Mouse (Mus musculus) ES-E14 (cell line): ENCODE results near the gene Sf3a2. TPM values are rescaled to one million over a fixed set of nuclear protein-coding genes. Genes with fewer than 3 reads are reported as not detected.

Experiments used
- DNase-seq: peaks from one replicate; pipeline ENCODE4 v3.0.0-alpha.2; 2013; ENCODE audit warnings: low read depth, low spot score
- H3K27ac ChIP-seq: 2 replicates; pipeline ENCODE4 v1.5.1; 2012; ENCODE audit warnings: low read depth, mild to moderate bottlenecking, low read length, moderate library complexity, mixed read lengths; ENCODE audit not compliant: poor library complexity, insufficient read depth, severe bottlenecking
- H3K36me3 ChIP-seq: 2 replicates; pipeline ENCODE4 v1.6.1; 2012; ENCODE audit warnings: mild to moderate bottlenecking, low read length, moderate library complexity, mixed read lengths; ENCODE audit not compliant: control insufficient read depth, poor library complexity, insufficient read depth, severe bottlenecking
- H3K4me1 ChIP-seq, 2 experiments: fragments of 150-350 bp in 1 of 2; sonication (generic) in 1 of 2; 2 replicates each; pipeline ENCODE4 v1.6.1; 2012; ENCODE audit warnings: low read length in 2 of 2, mild to moderate bottlenecking in 1 of 2, mixed read lengths in 1 of 2; ENCODE audit not compliant: control insufficient read depth in 2 of 2, insufficient read depth in 2 of 2, poor library complexity in 1 of 2
- H3K4me3 ChIP-seq, 2 experiments: fragments of 150-350 bp in 1 of 2; sonication (generic) in 1 of 2; 2 replicates each; pipeline ENCODE4 v1.5.1; 2012; ENCODE audit warnings: low read length in 2 of 2, low read depth in 1 of 2, mild to moderate bottlenecking in 1 of 2, mixed read lengths in 1 of 2; ENCODE audit not compliant: insufficient read depth in 1 of 2, poor library complexity in 1 of 2, severe bottlenecking in 1 of 2
- H3K9ac ChIP-seq: 2 replicates; pipeline ENCODE4 v1.6.1; 2012; ENCODE audit warnings: low read depth, mild to moderate bottlenecking, low read length, mixed read lengths; ENCODE audit not compliant: poor library complexity, insufficient read depth, severe bottlenecking
- H3K9me3 ChIP-seq: fragments of 150-350 bp; sonication (generic); 2 replicates; pipeline ENCODE4 v1.6.1; 2012; ENCODE audit warnings: low read depth, mild to moderate bottlenecking, low read length; ENCODE audit not compliant: control insufficient read depth, insufficient read depth
- CHD2 ChIP-seq: IDR thresholded peaks from 2 replicates; pipeline ENCODE4 v1.6.1; 2014; ENCODE audit warnings: mild to moderate bottlenecking, low read depth, low read length, inconsistent platforms
- HCFC1 ChIP-seq: IDR thresholded peaks from 2 replicates; pipeline ENCODE4 v1.6.1; 2012; ENCODE audit warnings: low read length, inconsistent platforms, borderline replicate concordance; ENCODE audit not compliant: insufficient read depth
- MAFK ChIP-seq: IDR thresholded peaks from 2 replicates; pipeline ENCODE4 v1.6.1; 2014; ENCODE audit warnings: mild to moderate bottlenecking, low read depth, low read length, inconsistent platforms; ENCODE audit not compliant: insufficient read depth
- ZC3H11A ChIP-seq: IDR thresholded peaks from 2 replicates; pipeline ENCODE4 v1.6.1; 2012; ENCODE audit warnings: low read depth, mild to moderate bottlenecking, inconsistent platforms, low read length, borderline replicate concordance
- ZNF384 ChIP-seq: IDR thresholded peaks from 2 replicates; pipeline ENCODE4 v1.6.1; 2012; ENCODE audit warnings: low read depth, low read length, inconsistent platforms
- in situ Hi-C, 2 experiments: fragments of 600-800 bp; cut with MboI; formaldehyde crosslinking; loops; one replicate each; pipeline ENCODE4 v1.15.1; 2025; ENCODE audit warnings: low sequenced_read_pairs in 2 of 2, inconsistent platforms in 1 of 2; ENCODE audit not compliant: unreplicated experiment in 2 of 2
- total RNA-seq: library from RNA; depleted of rRNA; stranded (reverse); fragments of 300-350 nt; gene quantifications from 2 replicates; pipeline ENCODE4 v1.2.3, GENCODE M21; 2012

Gene Sf3a2
- total RNA-seq, 1 experiment = 31.4 TPM

- Histone ChIP-seq H3K4me3 (peak overlapping the region; percentile 11 to 43; a peak in 3 of 4 replicates), H3K4me1 (peaks cover 0 to 14% of the 10 kb centered on the region in 2 experiments; a peak in 1 of 4 replicates), H3K36me3 (peaks cover 80% of the 10 kb centered on the region), H3K9ac (peak overlapping the region; percentile 4; the same call in 1 of the 2 replicates), H3K27ac (no peak overlapping the region), H3K9me3 (no peaks in the 10 kb centered on the region)
- in situ Hi-C loops = no loop called here
- DNase-seq = no peak
- TF ChIP-seq ZNF384 (no peak), MAFK (no peak), HCFC1 (no peak), CHD2 (no peak), ZC3H11A (no peak)
These were observed 5.6 kb upstream of the Sf3a2 start for GRCm38 (mm10) chr10:80792175-80793032.

GRCm38 (mm10) chr10:80793033-80793784 lies 4.8 kb upstream of the Sf3a2 start:
- in situ Hi-C loops = no loop called here
- no peak for DNase-seq
- no peak for TF ChIP-seq ZC3H11A
- no peak for TF ChIP-seq CHD2
- Histone ChIP-seq H3K9ac (no peak overlapping the region), H3K4me1 (peaks cover 0 to 14% of the 10 kb centered on the region in 2 experiments; a peak in 1 of 4 replicates), H3K27ac (no peak overlapping the region), H3K36me3 (peaks cover 72% of the 10 kb centered on the region), H3K9me3 (no peaks in the 10 kb centered on the region), H3K4me3 (no peak overlapping the region)

GRCm38 (mm10) chr10:80793803-80794202 lies 4.2 kb upstream of the Sf3a2 start:
- no peak for TF ChIP-seq HCFC1
- no peak for TF ChIP-seq ZNF384
- TF ChIP-seq MAFK = no peak
- no peak for TF ChIP-seq ZC3H11A
- TF ChIP-seq CHD2 = no peak
- peaks cover 0 to 14% of the 10 kb centered on the region in 2 experiments; a peak in 1 of 4 replicates for H3K4me1 ChIP-seq
- no peak overlapping the region for H3K27ac ChIP-seq
- H3K9ac ChIP-seq = no peak overlapping the region
- no peaks in the 10 kb centered on the region for H3K9me3 ChIP-seq
- no peak overlapping the region for H3K4me3 ChIP-seq
- DNase-seq = no peak
- in situ Hi-C loops = no loop called here
- H3K36me3 ChIP-seq = peaks cover 66% of the 10 kb centered on the region

- H3K27ac ChIP-seq = no peak overlapping the region
- in situ Hi-C loops = no loop called here
- no peak for DNase-seq
These were observed 3.2 kb upstream of the Sf3a2 start for GRCm38 (mm10) chr10:80794750-80795149.

More at GRCm38 (mm10) chr10:80794750-80795149, 3.2 kb upstream of the Sf3a2 start:
- Histone ChIP-seq H3K4me1 (peaks cover 0 to 14% of the 10 kb centered on the region in 2 experiments; a peak in 1 of 4 replicates), H3K9ac (no peak overlapping the region), H3K9me3 (no peaks in the 10 kb centered on the region), H3K36me3 (peaks cover 58% of the 10 kb centered on the region), H3K4me3 (no peak overlapping the region)
- no peak for TF ChIP-seq MAFK
- TF ChIP-seq ZNF384 = no peak
- TF ChIP-seq HCFC1 = no peak
- no peak for TF ChIP-seq CHD2
- no peak for TF ChIP-seq ZC3H11A
